Mouse (Mus musculus) adrenal gland, postnatal 10 days (tissue): ENCODE data around the gene Slc5a3. TPM values are rescaled to one million over a fixed set of nuclear protein-coding genes. Genes with fewer than 3 reads are reported as not detected.

Experiments
- DNase-seq: peaks from one replicate; pipeline ENCODE4 v3.0.0; 2021; ENCODE audit warnings: mixed read lengths
- total RNA-seq, 2 experiments: library from RNA; stranded (reverse); gene quantifications; 2 replicates each; pipeline ENCODE4 v1.2.3; 2021

The Slc5a3 gene
- total RNA-seq, 2 experiments from 2014 or later: 17.1 to 18.9 TPM

GRCm38 (mm10) chr16:92120899-92121531, 62.9 kb downstream of the Slc5a3 start:
- no peak for DNase-seq

- DNase-seq: no peak
Measured at GRCm38 (mm10) chr16:92127226-92127625, 69.1 kb downstream of the Slc5a3 start.

- DNase-seq: no peak
Measured at GRCm38 (mm10) chr16:92127666-92128065, 69.5 kb downstream of the Slc5a3 start.

- DNase-seq: no peak
Measured at GRCm38 (mm10) chr16:92129843-92130242, 71.7 kb downstream of the Slc5a3 start.

GRCm38 (mm10) chr16:92132511-92132910, 74.4 kb downstream of the Slc5a3 start:
- no peak for DNase-seq

GRCm38 (mm10) chr16:92134148-92134764, 76.1 kb downstream of the Slc5a3 start:
- no peak for DNase-seq

- DNase-seq: no peak
Measured at GRCm38 (mm10) chr16:92136275-92136674, 78.2 kb downstream of the Slc5a3 start.

Other genes starting within 250 kb of the Slc5a3 start
- 10 to 100 TPM; 68.2 to 77.8 TPM for gene Mrps6, start 52 bp upstream of the Slc5a3 start, total RNA-seq
- gene Gm49711, start within 50 bp of the Slc5a3 start, total RNA-seq: not detected
- not detected for gene Kcne2, start 234.1 kb downstream of the Slc5a3 start, total RNA-seq
- gene Smim11, start 243.0 kb downstream of the Slc5a3 start, total RNA-seq: 10 to 100 TPM; 50.7 to 53.0 TPM